Mouse (Mus musculus): ENCODE measurements at regions not wholly inside any gene's neighbourhood (a gene's known extent, or its start where the extent isn't known, plus 50 kb on each side); places are given as distances from the start of the nearest gene placed in this dataset.

DNA sequence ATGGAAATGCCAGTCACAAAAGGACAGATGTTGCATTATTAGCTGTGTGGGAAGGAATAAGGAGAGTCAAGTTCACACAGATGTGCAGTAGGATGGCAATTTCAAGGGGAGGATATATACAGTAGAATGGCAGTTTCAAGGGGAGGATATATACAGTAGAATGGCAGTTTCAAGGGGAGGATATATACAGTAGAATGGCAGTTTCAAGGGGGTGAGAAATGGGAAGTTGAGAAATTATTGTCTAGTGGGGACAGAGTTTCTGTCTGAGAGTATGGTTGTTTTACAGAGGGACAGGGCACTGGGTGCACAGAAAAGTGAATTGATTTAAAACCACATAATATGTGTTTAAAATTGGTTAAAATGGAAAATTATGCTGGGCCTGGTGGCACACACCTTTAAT lies 54.8 kb upstream of the Scel start:
- no peak for DNase-seq (ENCODE audit: low read depth, low spot score)

DNA sequence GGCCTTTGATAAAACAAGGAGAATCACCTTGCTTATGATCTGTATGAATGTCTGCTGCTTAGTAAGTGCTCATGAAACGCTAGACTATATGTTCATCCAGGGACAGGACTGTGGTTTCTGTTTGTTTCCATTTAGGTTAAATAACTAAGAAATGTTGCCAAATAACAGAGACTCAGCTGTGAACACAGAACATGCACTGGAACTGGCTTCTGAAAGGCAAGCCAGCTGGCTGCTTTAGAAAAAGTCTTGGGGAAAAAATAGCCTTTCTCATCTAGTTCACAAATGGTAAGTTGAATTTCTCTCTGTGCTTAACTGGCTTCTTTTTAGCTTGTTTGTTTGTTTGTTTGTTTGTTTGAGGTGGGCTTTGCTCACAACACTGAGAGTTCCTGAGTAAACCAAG lies 57.0 kb upstream of the Scel start:
- DNase-seq (ENCODE audit: low read depth, low spot score), result no peak

DNA sequence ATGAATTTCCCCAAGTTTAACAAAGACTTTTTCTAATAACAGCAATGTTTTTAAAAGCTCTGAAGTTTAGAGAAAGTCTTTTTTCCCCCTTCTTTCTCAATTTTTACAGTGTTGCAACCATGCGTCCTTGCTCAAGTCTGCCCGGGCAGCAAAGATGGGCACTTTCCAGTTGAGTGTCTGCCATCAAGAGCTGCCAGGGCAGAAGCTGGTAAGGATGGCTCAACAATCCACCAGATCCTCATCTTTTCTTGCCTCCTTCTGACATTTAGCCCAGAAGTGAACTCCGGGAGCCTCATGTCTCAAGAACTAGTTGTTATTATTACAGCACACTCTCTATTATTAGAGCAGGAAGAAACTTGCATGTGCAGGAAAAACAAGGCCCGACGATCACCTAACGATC lies 62.4 kb upstream of the Scel start:
- DNase-seq (ENCODE audit: low read depth, low spot score), result no peak

DNA sequence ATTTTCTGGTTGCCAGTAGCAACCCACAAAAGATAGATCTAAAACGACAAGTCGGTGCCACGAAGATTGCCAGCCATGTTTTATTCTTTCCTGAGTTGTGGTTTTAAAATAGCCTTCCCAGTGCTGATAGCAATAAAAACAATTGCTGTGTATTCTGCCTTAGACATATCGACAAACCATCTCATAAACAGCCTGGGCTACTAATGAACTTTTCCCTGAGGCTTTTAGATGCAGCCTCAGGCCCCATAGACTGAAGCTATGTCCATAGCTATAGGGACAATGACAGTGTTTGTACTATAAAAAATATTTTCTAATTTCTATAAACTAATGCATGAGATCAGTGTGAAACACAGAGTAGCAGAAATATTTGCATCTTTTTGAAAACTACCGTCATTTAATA lies 63.7 kb upstream of the Scel start:
- no peak for DNase-seq (ENCODE audit: low read depth, low spot score)

DNA sequence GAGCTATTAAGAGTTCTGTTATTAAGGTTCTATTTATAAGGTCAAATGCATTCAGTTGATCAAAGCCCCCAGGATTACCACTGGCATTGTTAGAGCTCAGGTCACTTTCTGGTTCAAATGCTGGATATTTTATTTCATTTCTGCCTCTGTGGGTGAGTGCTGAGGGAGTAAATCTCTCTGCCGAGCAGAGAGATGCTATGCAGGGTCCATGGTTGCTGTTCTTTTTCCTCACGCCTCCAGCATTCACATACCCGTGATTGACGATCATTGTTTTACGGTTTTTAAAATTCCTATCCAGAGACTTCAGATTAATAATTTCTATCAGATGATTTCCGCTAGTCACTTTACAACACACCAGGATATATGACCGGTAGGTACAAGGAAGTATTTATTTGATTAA lies 64.1 kb upstream of the Scel start:
- DNase-seq (ENCODE audit: low read depth, low spot score), result no peak

DNA sequence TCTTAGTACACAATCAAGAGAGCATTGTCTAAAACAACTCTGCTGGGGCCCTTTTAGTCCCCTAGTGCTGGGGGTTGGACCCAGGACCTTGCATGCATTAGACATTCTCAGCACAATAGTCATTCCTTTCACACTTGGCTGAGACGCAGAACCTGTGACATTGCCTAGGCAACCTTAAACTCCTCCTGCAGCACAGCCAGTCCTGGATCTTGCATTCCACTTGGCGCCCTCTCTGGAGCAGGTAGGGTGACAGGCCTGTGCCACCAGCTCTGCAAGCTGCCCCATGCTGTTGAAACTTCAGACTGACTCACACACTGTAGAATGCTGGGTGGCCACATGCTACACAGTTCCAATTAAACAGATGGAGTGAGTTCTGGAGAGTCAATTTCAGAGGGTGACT lies 66.5 kb upstream of the Scel start:
- peak; percentile 17 for DNase-seq (ENCODE audit: low read depth, low spot score)

DNA sequence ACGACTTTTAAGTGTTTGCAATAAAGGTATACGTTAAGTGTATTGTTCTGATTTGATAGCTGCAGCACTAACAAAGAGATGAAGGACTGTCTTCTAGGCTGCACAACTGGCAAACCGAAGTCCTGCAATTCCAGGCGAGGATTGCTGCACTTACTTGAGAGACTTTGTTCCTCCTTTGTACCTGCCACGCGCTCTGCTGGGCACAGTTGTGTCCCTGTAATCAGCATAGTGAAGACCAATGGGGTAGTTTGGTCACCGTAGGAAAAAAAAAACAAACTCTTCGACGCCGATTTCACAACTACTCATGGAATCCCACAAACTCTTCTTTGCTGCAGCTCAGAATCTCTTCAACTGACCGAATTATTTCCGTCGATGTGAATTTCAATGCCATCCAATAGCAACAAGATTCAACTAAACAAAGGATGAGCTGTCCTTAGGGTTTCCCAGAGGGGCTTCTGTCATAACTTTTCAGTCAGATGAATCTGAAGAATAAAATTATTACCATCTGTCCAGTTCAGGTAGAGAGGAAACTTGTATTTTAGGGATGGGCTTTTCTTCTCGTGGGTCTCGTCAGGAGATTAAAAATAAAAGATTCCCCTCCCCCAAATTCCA lies 71.6 kb upstream of the Scel start:
- DNase-seq (ENCODE audit: low read depth, low spot score), result no peak

DNA sequence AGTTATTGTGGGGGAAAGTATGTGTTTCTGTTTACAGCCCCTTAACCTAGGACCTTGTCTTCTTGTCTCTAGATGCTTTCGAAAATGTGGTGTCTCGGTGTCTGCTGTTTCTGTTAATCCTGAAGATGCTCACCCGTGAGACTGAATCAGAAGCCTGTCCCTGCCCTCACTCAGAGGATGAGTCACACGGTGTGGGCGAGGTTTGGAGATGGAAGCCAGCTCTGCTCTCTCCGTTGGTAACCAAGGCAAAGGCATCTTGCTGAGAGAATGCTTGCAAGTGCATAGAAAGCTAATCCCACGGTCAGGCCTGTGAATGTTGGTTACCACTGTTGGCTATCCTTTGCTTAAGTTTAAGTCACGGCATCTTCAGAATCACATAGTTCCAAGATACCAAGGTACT lies 72.9 kb upstream of the Scel start:
- DNase-seq (ENCODE audit: low read depth, low spot score), result peak; percentile 75

DNA sequence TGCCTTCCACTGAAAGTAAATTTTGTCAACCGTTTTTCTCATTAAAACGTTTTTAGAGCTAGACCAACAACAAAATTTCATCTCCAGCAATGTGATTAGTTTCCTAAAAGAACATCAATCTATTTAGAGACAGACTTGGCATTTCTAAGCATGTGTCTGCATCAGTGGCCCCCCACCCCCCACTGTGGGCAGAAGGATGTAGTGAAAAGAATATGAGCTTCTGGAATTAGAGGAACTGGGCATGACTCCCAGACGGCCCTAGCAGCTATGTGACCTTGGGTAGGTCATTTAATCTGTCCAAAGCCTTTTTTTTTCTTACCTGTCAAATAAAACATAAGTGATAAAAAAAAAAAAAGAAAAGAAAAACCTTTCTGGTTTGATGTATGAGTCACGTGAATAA lies 78.9 kb upstream of the Scel start:
- peak; percentile 5 for DNase-seq (ENCODE audit: low read depth, low spot score)

DNA sequence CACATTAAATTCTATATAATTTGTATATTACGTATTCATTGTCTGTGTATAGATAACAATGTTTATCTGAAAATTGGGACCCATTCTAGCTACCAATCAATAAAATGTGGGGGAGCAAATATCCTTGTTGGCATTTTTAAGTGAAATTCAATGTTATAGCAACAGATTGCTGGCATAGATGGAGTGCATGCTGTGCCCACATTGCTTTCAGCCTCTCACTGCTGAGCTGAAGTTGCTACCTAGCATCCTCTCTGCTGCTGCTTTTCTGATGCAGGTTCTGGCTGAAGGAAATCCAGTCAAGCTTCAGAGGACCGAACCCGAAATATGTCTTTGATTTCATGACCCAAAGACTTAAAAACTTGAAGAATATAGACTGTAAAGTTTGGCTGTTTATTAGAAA lies 80.0 kb upstream of the Scel start:
- DNase-seq (ENCODE audit: low read depth, low spot score), result no peak

DNA sequence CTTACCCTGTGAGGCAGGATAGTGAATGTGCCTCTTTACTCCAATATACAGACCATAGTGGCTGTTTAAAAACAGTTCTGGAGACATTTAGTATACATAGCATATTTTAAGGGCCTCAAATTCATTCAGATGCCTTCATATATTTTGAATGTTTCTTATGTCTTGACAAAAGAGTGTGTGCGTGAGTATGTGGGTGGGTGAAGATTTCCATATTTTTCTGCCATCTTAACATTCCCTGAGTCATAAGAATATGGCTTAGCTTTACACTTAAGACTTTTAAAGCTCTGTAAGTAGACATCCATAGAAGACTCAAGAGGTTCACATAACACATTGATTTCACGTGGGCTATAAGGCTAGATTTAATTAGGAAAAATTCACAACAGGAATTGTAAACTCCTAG lies 81.3 kb upstream of the Mycbp2 start:
- no peak for DNase-seq (ENCODE audit: low read depth, low spot score)

DNA sequence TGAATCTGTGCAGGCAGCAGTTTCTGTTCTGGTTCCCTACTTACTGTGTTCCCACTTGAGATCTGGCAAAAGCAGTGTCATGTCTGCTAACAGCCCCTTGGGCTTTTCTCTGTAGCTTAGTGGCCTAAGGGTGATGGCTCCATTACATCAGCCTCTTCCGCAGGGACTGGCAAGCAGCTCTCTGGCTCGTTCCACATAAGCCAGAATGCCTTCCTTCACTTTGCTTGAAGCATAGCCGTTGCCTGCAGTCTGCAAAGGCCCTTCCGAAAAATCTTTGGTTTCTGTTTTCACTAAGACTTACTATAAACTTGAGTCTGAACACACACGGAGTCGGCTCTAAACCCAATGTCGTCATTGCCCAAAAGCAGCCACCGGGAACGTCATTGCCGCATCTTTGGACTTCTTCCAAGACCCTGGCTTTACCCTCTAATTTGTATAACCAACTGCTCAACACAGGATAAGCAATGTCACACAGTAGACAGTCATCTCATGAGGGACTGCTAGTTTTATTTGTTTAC lies 74.8 kb upstream of the Mycbp2 start:
- no peak for DNase-seq (ENCODE audit: low read depth, low spot score)

DNA sequence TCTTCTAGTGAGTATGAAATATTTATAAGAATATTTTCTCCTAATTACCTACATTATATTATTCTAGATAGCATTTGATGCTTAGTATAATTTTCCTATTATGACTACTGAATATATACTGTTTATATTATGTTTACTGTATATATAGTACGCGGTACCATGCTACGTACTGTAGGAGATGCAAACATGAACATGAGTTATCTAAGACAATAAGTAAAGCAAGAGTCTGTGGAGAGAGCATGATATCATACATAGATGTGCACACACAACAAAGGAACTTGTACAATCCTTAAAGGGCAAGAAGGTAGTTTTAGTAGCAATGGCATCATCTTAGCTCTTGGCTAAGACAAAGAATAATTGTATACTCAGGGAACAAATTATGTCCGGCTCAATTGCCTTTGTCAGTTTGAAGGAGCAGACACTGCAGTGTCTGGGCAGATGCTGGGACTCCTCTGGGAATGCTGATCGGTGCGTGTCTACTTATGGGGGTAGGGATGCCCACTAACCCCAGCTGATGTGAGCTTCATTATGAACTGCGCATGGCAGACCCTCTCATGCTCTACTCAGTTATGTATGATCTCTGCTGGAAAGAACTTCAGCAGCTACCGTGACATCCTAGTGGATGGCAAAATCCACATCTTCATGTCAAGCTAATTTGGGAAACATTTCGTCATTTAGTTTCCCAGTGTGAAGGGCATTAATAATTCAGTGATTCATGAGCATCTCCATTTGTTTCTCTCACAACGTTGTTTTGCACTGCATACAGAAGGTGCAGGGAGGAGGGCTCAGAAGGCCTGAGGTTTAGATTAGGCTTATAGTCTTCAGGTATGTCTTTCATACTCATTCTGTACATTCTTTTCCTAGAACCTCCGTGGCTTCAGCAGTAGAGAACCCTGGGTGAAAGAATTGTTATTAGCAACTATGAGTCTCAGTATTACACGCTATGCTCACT lies 70.8 kb upstream of the Mycbp2 start:
- DNase-seq (ENCODE audit: low read depth, low spot score), result no peak

DNA sequence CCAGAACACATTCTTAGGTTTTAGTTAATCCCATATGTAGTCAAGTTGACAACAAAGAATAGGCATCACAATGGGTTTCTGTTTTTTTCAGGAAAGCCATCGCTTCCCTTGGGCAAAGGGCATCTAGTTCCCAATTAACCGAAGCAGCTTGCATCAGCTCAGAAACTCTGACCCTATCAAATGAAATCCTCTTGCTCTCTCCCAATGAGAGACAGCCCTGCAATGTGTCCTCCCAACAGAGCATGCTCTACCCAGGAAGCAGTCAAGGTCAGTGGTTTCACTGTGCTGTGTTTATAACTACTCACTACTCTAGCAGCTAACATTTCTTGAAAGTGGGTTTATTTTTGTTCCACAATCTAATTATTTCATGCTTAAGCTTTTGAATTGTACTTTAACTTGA lies 58.0 kb upstream of the Mycbp2 start:
- DNase-seq (ENCODE audit: low read depth, low spot score), result no peak

DNA sequence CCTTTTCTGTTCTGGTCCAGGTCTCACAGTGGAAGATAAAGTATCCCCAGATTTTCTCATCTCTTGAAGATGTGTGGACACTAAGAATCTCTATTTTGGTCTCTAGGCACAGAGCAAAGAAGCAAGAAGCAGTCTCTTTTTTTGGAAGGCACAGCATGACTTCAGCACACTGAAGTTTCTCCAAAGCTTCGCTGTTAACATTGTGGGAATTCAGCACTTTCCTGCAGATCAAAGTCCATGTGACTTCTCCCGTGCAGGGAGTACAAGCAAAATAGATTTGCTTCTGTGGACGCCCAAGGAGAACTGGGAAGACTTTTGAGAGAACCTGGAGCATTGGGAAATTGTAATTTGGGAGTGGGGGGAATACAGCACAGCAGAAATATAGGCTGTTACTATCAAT lies 56.4 kb upstream of the Mycbp2 start:
- DNase-seq (ENCODE audit: low read depth, low spot score), result no peak

DNA sequence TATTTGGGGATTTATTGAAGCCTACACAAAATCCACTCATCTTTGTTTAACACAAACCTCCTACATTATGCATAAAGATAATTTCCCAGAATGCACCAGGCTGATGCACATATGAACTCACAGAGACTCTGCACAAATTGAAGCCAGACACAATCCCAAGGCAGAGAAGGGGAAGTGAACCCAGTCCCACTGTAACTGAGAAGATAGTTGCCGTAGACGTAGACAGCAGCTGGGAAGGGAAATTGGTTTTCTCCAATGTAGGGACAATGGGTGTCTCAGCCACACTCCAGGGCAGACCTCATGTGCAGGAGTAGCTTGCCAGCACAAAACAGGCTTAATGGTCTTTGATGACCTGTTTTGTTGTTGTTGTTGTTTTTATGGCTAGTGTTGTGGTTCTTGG lies 55.4 kb upstream of the Mycbp2 start:
- no peak for DNase-seq (ENCODE audit: low read depth, low spot score)

DNA sequence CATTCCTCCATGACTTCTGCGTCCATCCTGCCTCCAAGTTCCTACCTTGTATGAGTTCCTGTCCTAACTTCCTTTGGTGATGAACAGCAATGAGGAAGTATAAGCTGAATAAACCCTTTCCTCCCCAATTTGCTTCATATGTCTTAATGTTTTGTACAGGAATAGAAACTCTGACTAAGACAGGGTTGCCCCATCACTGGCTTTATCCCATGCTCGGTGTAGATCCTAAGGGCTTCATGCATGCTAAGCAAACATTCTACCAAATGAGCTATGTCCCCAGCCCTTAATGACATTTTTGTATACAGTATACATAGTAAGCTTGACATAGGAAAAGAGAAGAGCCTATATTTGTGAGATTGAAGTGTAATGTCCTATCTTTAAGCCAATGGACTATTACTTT lies 54.7 kb upstream of the Mycbp2 start:
- DNase-seq (ENCODE audit: low read depth, low spot score), result no peak

DNA sequence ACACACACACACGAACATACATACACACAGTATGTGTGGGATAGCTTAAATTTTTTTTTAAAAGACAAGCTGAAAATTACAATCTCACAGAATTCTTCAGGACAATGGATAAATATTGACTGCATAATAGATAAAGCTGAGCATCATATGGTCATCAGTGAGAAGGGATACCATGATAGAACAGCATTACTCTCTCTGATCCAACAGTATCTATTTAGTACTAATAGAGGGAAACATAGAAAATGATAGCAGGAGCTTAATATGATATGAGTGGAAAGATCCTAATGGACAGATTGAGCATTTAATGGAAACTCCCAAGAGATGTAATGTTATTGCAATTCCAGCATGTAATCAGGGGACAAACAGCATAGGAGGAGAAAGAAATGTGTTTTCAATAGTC lies 51.8 kb upstream of the Mycbp2 start:
- DNase-seq (ENCODE audit: low read depth, low spot score), result no peak
